Mouse (Mus musculus) neural tube, embryonic 12.5 days (tissue): ENCODE measurements at regions not wholly inside any gene's neighbourhood (a gene's known extent, or its start where the extent isn't known, plus 50 kb on each side); places are given as distances from the start of the nearest gene placed in this dataset.

Experiments
- ATAC-seq: fragments of 200-750 bp; cut with Nextera tagmentation; 2 replicates; pipeline ENCODE4 v1.8.0; 2017; ENCODE audit warnings: low read depth, mild to moderate bottlenecking, moderate TSS enrichment, moderate library complexity; ENCODE audit not compliant: low FRiP score
- H3K27ac ChIP-seq: fragments of 300-500 bp; sonication (generic); 2 replicates; pipeline ENCODE4 v1.5.1; 2016
- H3K27me3 ChIP-seq: fragments of 300-500 bp; sonication (generic); replicated peaks from 2 replicates; pipeline ENCODE4 v1.6.1; 2016; ENCODE audit warnings: mild to moderate bottlenecking
- H3K36me3 ChIP-seq: fragments of 300-500 bp; sonication (generic); 2 replicates; pipeline ENCODE4 v1.6.1; 2016; ENCODE audit warnings: mild to moderate bottlenecking
- H3K4me1 ChIP-seq: fragments of 300-500 bp; sonication (generic); 2 replicates; pipeline ENCODE4 v1.6.1; 2016
- H3K4me2 ChIP-seq: fragments of 300-500 bp; sonication (generic); replicated peaks from 2 replicates; pipeline ENCODE4 v1.6.1; 2016; ENCODE audit warnings: mild to moderate bottlenecking
- H3K4me3 ChIP-seq: fragments of 300-500 bp; sonication (generic); 2 replicates; pipeline ENCODE4 v1.5.1; 2016
- H3K9ac ChIP-seq: fragments of 300-500 bp; sonication (generic); 2 replicates; pipeline ENCODE4 v1.6.1; 2016; ENCODE audit warnings: mild to moderate bottlenecking
- H3K9me3 ChIP-seq: fragments of 300-500 bp; sonication (generic); 2 replicates; pipeline ENCODE4 v1.6.1; 2016; ENCODE audit warnings: mild to moderate bottlenecking
- WGBS: fragments of 180-500 bp; shearing (Covaris S2); methylation state at CpG from one replicate; pipeline ENCODE4 v1.1.7; 2016; 5-methylcytosine and 5-hydroxymethylcytosine counted together

DNA sequence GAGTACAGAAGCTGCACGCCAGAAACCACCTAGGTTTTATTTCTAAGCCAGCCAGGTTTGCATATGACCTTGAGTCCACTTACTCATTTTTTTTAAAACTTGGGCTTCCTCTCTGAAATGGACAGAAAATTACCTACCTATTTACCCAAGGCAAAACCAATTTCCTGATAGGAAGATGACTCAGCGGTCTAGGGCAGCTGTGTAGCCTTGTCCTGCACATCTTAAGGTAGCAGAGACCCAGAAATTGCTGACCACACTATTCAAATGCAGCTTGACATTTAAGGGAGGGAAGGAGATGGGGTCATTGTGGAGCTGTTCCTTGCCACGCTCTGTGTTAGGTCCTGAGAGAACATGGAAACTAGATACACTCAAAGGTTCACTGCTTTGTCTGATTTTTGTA is 98.1 kb upstream of the Fndc3a start:
- Histone ChIP-seq H3K36me3 (no peaks in the 10 kb centered on the region), H3K4me3 (no peak overlapping the region), H3K9ac (no peak overlapping the region), H3K9me3 (no peaks in the 10 kb centered on the region), H3K27ac (no peak overlapping the region), H3K4me2 (no peak overlapping the region), H3K27me3 (no peaks in the 10 kb centered on the region), H3K4me1 (no peaks in the 10 kb centered on the region)
- WGBS: 91% methylated on average over 3 of the region's 3 CpGs
- no peak for ATAC-seq

DNA sequence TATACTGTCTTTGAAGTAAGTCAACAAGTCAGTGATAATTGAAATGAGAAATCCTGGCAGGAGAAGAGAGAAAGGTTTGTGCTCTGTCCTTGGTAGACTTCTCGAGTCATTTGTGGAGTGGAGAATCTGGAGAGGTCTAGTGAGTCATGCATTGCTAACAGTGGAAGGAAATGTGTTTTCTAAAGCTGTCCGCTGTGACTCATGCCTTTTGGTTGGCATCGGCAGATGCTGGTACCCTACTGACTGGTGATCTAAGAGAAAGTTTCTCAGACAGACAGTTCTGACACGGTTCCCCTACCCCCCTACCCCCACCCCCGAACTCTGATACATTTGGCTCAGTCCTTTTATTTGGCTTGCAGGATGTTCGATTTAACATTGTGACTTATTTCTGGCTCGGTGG is 97.5 kb upstream of the Fndc3a start:
- H3K4me3 ChIP-seq: no peak overlapping the region
- ATAC-seq: no peak
- no peak overlapping the region for H3K27ac ChIP-seq
- no peaks in the 10 kb centered on the region for H3K27me3 ChIP-seq
- no peak overlapping the region for H3K4me2 ChIP-seq
- H3K4me1 ChIP-seq: no peaks in the 10 kb centered on the region
- H3K9ac ChIP-seq: no peak overlapping the region
- WGBS: 87% methylated on average over 7 of the region's 7 CpGs
- H3K36me3 ChIP-seq: no peaks in the 10 kb centered on the region
- no peaks in the 10 kb centered on the region for H3K9me3 ChIP-seq

- H3K27me3 ChIP-seq: no peaks in the 10 kb centered on the region
- no peaks in the 10 kb centered on the region for H3K4me1 ChIP-seq
- no peaks in the 10 kb centered on the region for H3K36me3 ChIP-seq
- H3K9me3 ChIP-seq: no peaks in the 10 kb centered on the region
- no peak for ATAC-seq
- no peak overlapping the region for H3K4me3 ChIP-seq
- 95% methylated on average over 6 of the region's 6 CpGs for WGBS
- no peak overlapping the region for H3K4me2 ChIP-seq
- no peak overlapping the region for H3K9ac ChIP-seq
- H3K27ac ChIP-seq: no peak overlapping the region
Measured at GRCm38 (mm10) chr14:72806598-72806997, 96.8 kb upstream of the Fndc3a start.

DNA sequence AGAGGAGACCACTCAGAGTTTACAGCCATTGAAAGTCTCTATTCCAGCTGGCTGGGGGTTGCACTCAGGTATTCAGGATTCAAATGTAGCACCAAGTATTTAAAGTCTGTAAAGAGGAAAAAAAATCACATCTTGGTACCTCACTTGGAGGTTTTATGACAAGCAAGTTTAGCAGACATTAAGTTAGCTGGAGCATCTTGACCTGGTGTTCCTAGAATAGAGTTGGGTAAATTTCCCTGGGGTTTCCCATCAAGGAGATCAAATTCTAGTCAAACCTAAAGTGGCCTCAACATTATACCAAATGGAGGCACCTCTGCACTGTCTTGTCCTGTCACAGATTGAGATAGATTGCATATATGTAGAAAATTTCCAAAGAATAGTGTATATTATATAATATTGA is 93.8 kb upstream of the Fndc3a start:
- Histone ChIP-seq H3K4me1 (no peaks in the 10 kb centered on the region), H3K27me3 (no peaks in the 10 kb centered on the region), H3K4me2 (no peak overlapping the region), H3K27ac (no peak overlapping the region), H3K4me3 (no peak overlapping the region), H3K9me3 (no peaks in the 10 kb centered on the region), H3K9ac (no peak overlapping the region), H3K36me3 (no peaks in the 10 kb centered on the region)
- no peak for ATAC-seq

GRCm38 (mm10) chr14:72790654-72791053 is 80.9 kb upstream of the Fndc3a start:
- Histone ChIP-seq H3K36me3 (no peaks in the 10 kb centered on the region), H3K27ac (no peak overlapping the region), H3K9me3 (no peaks in the 10 kb centered on the region), H3K4me1 (no peaks in the 10 kb centered on the region), H3K4me2 (no peak overlapping the region), H3K4me3 (no peak overlapping the region), H3K27me3 (no peaks in the 10 kb centered on the region), H3K9ac (no peak overlapping the region)
- 85% methylated on average over 3 of the region's 3 CpGs for WGBS
- ATAC-seq: no peak

DNA sequence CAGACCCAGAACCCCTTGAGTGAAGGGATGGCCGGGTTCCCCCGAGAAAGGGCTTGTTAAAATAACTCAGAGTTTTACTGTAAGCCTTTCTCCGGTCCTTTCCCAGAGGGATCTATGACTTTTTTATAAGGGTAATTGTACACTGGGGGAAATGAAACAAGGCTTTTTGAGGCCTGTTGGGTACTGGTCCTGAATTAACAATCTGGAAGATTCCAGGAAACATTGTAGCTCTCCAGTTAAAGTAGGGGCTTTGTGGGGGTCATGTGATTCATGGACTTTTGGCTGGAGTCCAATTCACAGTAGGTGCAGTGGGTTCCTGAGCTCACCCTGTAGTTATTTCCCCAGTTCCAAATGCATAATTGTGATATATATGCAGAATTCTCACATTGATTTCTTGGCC is 77.1 kb upstream of the Fndc3a start:
- H3K4me3 ChIP-seq: no peak overlapping the region
- H3K27ac ChIP-seq: no peak overlapping the region
- no peaks in the 10 kb centered on the region for H3K27me3 ChIP-seq
- no peaks in the 10 kb centered on the region for H3K9me3 ChIP-seq
- H3K36me3 ChIP-seq: no peaks in the 10 kb centered on the region
- no peaks in the 10 kb centered on the region for H3K4me1 ChIP-seq
- ATAC-seq: no peak
- H3K4me2 ChIP-seq: no peak overlapping the region
- 84% methylated on average over 3 of the region's 3 CpGs for WGBS
- H3K9ac ChIP-seq: no peak overlapping the region

DNA sequence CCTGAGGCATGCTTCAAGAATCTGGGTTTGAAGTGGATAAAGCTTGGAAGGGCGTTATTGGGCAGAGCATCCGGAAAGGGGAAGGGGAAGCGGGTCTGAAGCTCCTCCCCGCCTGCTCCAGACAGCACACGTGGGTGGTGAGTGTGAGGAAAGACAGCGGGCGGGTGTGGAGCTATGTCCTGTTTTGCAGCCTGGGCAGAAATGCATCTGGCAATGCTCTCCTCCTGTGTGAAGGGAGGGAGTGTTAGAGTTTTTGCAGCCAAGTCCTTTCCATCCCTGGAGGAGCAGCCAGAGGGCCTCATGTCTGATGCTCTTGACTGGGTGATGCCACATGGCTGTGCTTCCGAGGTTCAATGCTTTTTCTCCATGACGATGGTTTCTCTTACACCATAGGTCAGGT is 73.4 kb upstream of the Fndc3a start:
- H3K9me3 ChIP-seq: no peaks in the 10 kb centered on the region
- no peak for ATAC-seq
- no peak overlapping the region for H3K4me3 ChIP-seq
- no peak overlapping the region for H3K4me2 ChIP-seq
- 69% methylated on average over 9 of the region's 9 CpGs for WGBS
- H3K9ac ChIP-seq: no peak overlapping the region
- H3K4me1 ChIP-seq: no peaks in the 10 kb centered on the region
- H3K27me3 ChIP-seq: no peaks in the 10 kb centered on the region
- no peak overlapping the region for H3K27ac ChIP-seq
- H3K36me3 ChIP-seq: no peaks in the 10 kb centered on the region

GRCm38 (mm10) chr14:72779446-72779845 is 69.6 kb upstream of the Fndc3a start:
- ATAC-seq: no peak
- WGBS: 54% methylated on average over 4 of the region's 4 CpGs
- Histone ChIP-seq H3K4me1 (no peaks in the 10 kb centered on the region), H3K9me3 (no peaks in the 10 kb centered on the region), H3K27me3 (no peaks in the 10 kb centered on the region), H3K27ac (no peak overlapping the region), H3K4me2 (no peak overlapping the region), H3K4me3 (no peak overlapping the region), H3K9ac (no peak overlapping the region), H3K36me3 (no peaks in the 10 kb centered on the region)

GRCm38 (mm10) chr14:72778756-72779155 is 69.0 kb upstream of the Fndc3a start:
- Histone ChIP-seq H3K4me2 (no peak overlapping the region), H3K27me3 (no peaks in the 10 kb centered on the region), H3K4me1 (no peaks in the 10 kb centered on the region), H3K27ac (no peak overlapping the region), H3K36me3 (no peaks in the 10 kb centered on the region), H3K9ac (no peak overlapping the region), H3K9me3 (no peaks in the 10 kb centered on the region), H3K4me3 (no peak overlapping the region)
- 82% methylated on average over 6 of the region's 6 CpGs for WGBS
- ATAC-seq: no peak

GRCm38 (mm10) chr14:72777927-72778560 is 68.2 kb upstream of the Fndc3a start:
- H3K27me3 ChIP-seq: no peaks in the 10 kb centered on the region
- WGBS: 83% methylated on average over 6 of the region's 6 CpGs

DNA sequence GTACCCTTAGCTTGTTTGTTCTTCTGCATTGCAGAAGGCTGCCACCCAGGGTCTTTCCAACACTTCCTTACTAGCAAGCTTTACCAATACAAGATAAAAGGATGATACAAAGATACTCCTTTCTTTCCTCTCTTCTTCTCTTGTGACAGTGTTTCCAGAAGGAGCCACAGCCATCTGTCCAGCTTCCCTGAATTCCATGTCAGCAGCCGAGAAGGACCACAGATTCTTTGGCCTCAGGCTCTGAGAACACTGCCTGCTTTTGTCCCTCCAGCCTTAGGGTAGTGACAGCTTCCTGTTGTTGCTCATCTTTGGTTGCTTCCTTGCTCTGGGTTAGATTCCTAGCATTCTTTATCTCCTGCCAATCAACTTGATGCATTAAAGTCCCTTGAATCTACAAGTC is 60.4 kb upstream of the Fndc3a start:
- H3K27me3 ChIP-seq: no peaks in the 10 kb centered on the region
- no peak overlapping the region for H3K4me3 ChIP-seq
- H3K4me1 ChIP-seq: no peaks in the 10 kb centered on the region
- H3K9me3 ChIP-seq: 0 out of 2 replicates have a peak, but pooled peaks cover 5% of the 10 kb centered on the region
- H3K27ac ChIP-seq: no peak overlapping the region
- H3K36me3 ChIP-seq: no peaks in the 10 kb centered on the region
- 52% methylated on average over 1 of the region's 1 CpGs for WGBS
- ATAC-seq: no peak
- no peak overlapping the region for H3K9ac ChIP-seq
- H3K4me2 ChIP-seq: no peak overlapping the region

More at GRCm38 (mm10) chr14:72777927-72778560, 68.2 kb upstream of the Fndc3a start:
- Histone ChIP-seq H3K4me3 (no peak overlapping the region), H3K9me3 (no peaks in the 10 kb centered on the region), H3K4me2 (no peak overlapping the region), H3K36me3 (no peaks in the 10 kb centered on the region), H3K4me1 (no peaks in the 10 kb centered on the region), H3K9ac (no peak overlapping the region), H3K27ac (no peak overlapping the region)
- no peak for ATAC-seq

GRCm38 (mm10) chr14:72760123-72760522 is 50.3 kb upstream of the Fndc3a start:
- H3K27ac ChIP-seq: no peak overlapping the region
- H3K36me3 ChIP-seq: no peaks in the 10 kb centered on the region

More at GRCm38 (mm10) chr14:72760123-72760522, 50.3 kb upstream of the Fndc3a start:
- ATAC-seq: no peak
- no peaks in the 10 kb centered on the region for H3K9me3 ChIP-seq
- H3K4me1 ChIP-seq: no peaks in the 10 kb centered on the region
- H3K4me2 ChIP-seq: no peak overlapping the region
- no peak overlapping the region for H3K9ac ChIP-seq
- no peaks in the 10 kb centered on the region for H3K27me3 ChIP-seq
- no peak overlapping the region for H3K4me3 ChIP-seq
